24 mouse cellular contexts compared by ENCODE assay signal in genomic region chr17:57837090-57837971, GRCm38 (mm10).
"Had no signal": no experiment of that assay in that cellular context is flagged by ENCODE, and none has a peak within 500 bp of the region (broad histone marks: within the 10 kb centered on the region; RNA-seq: fewer than 3 reads in every experiment).

No protein-coding gene starts in this region.

- H3K4me2 ChIP-seq: limb, embryonic 12.5 days; limb, embryonic 15.5 days; liver, embryonic 11.5 days; lung, embryonic 14.5 days; midbrain, embryonic 12.5 days; midbrain, embryonic 15.5 days; neural tube, embryonic 12.5 days; neural tube, embryonic 15.5 days had no signal

- H3K4me3 ChIP-seq: left cerebral cortex, adult 2 months; limb, embryonic 12.5 days; limb, embryonic 15.5 days; midbrain, embryonic 12.5 days; midbrain, embryonic 15.5 days; neural tube, embryonic 12.5 days; neural tube, embryonic 15.5 days had no signal

- ATAC-seq: liver, postnatal 0 days; lung, postnatal 0 days; midbrain, embryonic 15.5 days had no signal

- H3K27ac ChIP-seq: left cerebral cortex, adult 2 months; limb, embryonic 12.5 days; limb, embryonic 15.5 days; liver, embryonic 14.5 days; macrophage; midbrain, embryonic 12.5 days; midbrain, embryonic 15.5 days; neural tube, embryonic 12.5 days; neural tube, embryonic 15.5 days; stomach, postnatal 0 days had no signal

- H3K36me3 ChIP-seq: limb, embryonic 12.5 days; limb, embryonic 15.5 days; midbrain, embryonic 12.5 days; midbrain, embryonic 15.5 days; neural tube, embryonic 12.5 days; neural tube, embryonic 15.5 days had no signal

- H3K27me3 ChIP-seq: limb, embryonic 12.5 days; limb, embryonic 15.5 days; midbrain, embryonic 12.5 days; midbrain, embryonic 15.5 days; neural tube, embryonic 12.5 days; neural tube, embryonic 15.5 days had no signal

- H3K9ac ChIP-seq: limb, embryonic 12.5 days; limb, embryonic 15.5 days; liver, embryonic 14.5 days; liver, postnatal 0 days; lung, embryonic 14.5 days; midbrain, embryonic 12.5 days; midbrain, embryonic 15.5 days; neural tube, embryonic 12.5 days; neural tube, embryonic 15.5 days had no signal

- H3K4me1 ChIP-seq: limb, embryonic 12.5 days; limb, embryonic 15.5 days; midbrain, embryonic 12.5 days; midbrain, embryonic 15.5 days; neural tube, embryonic 12.5 days; neural tube, embryonic 15.5 days had no signal

- H3K9me3 ChIP-seq: limb, embryonic 12.5 days; limb, embryonic 15.5 days; midbrain, embryonic 12.5 days; midbrain, embryonic 15.5 days; neural tube, embryonic 12.5 days; neural tube, embryonic 15.5 days had no signal

- DNase-seq: kidney, postnatal 14 days; kidney, postnatal 4 days; layer of hippocampus, postnatal 36 days; left cerebral cortex, postnatal 4 days; liver, postnatal 0 days; lung, embryonic 14.5 days; right cerebral cortex, adult 18-20 months; right cerebral cortex, postnatal 14 days; right cerebral cortex, postnatal 4 days; thymus, adult 2 months; thymus, postnatal 14 days; thymus, postnatal 4 days had no signal
